Mouse (Mus musculus): Measurements from ENCODE around the gene Gdf15.

The Gdf15 gene

GRCm38 (mm10) chr8:70629574-70630531 is 2.4 kb downstream of the Gdf15 start:
- peak; percentile 81 for DNase-seq (ENCODE audit: low read depth, low spot score)

DNA sequence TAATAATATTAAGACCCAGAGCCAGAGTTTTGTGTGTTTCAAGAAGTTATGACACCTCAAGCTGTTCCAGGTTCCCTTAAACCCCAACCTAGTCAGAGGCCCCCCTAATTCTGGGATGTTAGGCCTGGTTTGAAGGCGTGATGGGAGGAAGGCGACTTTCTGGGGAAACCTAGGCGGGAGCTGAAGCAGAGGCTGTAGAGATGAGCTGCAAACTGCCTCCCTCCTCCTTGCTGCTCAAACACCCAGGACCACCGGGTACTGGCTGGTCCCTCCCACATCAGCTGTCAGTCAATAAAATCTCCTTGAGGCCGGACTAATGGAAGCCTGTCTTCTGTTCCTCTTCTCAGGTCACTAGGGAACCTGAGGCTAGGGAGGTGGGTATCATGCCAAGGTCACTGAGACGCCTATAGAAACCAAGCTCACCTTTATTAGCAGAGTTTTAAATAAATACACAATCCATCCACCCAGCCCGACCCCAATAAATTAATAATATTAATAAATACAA is 3.2 kb downstream of the Gdf15 start:
- DNase-seq (ENCODE audit: low read depth, low spot score): no peak

- DNase-seq (ENCODE audit: low read depth, low spot score): no peak
Measured at GRCm38 (mm10) chr8:70627041-70627440, 5.2 kb downstream of the Gdf15 start.

DNA sequence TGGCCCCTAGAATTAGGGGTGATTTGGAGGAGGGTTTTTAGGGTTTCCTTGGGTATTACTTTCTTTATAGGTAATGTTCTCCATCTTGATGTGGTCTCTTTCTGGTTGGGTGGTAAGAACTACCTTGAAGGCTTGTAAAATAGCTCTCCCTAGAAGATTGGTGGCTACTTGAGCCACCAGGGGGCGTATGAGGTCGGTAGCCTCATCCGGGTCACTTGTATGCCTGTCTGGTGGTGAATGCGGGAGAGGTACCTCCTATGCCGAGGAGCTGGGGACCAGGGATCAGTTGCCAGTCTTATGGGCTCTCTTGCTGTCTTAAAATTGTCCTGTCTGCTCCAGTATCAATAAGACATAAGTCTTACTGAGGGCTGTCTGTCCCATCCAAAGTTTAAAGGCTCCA is 7.2 kb downstream of the Gdf15 start:
- DNase-seq (ENCODE audit: low read depth, low spot score): no peak

- DNase-seq (ENCODE audit: low read depth, low spot score): no peak
Measured at GRCm38 (mm10) chr8:70622220-70622619, 10.0 kb downstream of the Gdf15 start.

DNA sequence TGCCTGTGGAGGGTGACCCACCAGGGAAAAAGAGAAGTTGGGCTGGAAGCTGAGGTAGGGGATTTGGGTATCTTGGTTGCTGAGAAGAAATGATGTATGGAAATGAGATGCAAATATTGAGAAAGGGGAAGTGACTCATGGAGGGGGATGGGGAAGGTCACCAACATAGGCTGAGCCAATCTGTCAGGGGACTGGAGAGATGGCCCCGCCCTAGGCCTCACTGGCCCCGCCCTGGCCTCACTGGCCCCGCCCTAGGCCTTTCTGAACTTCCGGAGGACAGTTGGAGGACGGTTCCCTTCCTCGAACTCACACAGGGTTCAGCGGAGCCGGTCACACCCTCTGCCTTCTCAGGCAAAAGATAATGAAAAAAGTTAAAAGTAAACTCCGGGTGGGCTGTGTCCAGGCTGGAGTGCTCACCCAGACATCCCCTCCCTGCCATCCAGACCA is 13.3 kb downstream of the Gdf15 start:
- no peak for DNase-seq (ENCODE audit: low read depth, low spot score)

GRCm38 (mm10) chr8:70617985-70618384 is 14.3 kb downstream of the Gdf15 start:
- DNase-seq (ENCODE audit: low read depth, low spot score): no peak

GRCm38 (mm10) chr8:70616645-70617044 is 15.6 kb downstream of the Gdf15 start:
- DNase-seq (ENCODE audit: low read depth, low spot score): no peak

- no peak for DNase-seq (ENCODE audit: low read depth, low spot score)
Measured at GRCm38 (mm10) chr8:70615894-70616293, 16.4 kb downstream of the Gdf15 start, which contains the start of gene Lrrc25. Gene Lrrc25 (plus strand): TSS chr8:70616155.

- DNase-seq (ENCODE audit: low read depth, low spot score): no peak
Measured at GRCm38 (mm10) chr8:70615281-70615680, 17.0 kb downstream of the Gdf15 start.

GRCm38 (mm10) chr8:70614469-70614868 is 17.8 kb downstream of the Gdf15 start:
- no peak for DNase-seq (ENCODE audit: low read depth, low spot score)

DNA sequence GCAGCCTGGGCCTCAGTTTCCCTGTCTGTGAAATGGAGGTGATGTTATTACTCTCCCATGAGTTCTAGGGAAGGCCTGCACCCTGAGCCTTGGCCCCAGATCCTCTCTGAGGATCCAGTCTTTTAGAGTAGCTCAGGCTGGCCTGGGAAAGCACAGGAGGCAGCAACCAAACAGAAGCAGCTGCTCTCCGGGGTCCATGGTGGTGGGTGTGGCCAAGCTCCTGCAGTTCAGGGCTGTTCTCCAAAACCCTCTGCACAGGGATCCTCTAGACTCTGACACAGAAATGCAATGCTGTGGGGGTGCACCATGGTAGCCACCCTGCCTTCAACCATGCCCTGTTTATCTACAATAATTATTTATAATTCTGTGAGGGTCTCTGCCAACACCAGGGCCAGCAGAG is 18.5 kb downstream of the Gdf15 start:
- DNase-seq (ENCODE audit: low read depth, low spot score): no peak

DNA sequence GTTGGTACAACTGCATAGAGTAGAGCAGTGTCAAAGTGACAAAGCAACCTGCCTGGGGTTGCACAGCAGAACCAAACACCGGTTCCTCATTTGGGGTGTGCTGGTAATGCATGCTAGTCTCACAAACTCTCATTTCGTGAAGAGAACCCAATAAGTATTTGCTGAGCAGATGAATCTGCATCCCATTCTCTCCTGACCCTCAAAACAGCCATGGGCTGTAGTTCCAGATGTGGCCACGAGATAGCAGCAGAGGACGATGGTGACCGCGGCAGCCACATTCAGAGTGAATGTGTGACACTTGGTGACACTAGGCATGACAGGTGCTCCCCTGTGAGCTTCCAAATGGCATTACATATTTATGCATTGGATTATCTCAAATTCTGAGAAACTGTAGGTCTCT is 20.4 kb downstream of the Gdf15 start:
- no peak for DNase-seq (ENCODE audit: low read depth, low spot score)

- no peak for DNase-seq (ENCODE audit: low read depth, low spot score)
Measured at GRCm38 (mm10) chr8:70610796-70611771, 21.2 kb downstream of the Gdf15 start.

DNA sequence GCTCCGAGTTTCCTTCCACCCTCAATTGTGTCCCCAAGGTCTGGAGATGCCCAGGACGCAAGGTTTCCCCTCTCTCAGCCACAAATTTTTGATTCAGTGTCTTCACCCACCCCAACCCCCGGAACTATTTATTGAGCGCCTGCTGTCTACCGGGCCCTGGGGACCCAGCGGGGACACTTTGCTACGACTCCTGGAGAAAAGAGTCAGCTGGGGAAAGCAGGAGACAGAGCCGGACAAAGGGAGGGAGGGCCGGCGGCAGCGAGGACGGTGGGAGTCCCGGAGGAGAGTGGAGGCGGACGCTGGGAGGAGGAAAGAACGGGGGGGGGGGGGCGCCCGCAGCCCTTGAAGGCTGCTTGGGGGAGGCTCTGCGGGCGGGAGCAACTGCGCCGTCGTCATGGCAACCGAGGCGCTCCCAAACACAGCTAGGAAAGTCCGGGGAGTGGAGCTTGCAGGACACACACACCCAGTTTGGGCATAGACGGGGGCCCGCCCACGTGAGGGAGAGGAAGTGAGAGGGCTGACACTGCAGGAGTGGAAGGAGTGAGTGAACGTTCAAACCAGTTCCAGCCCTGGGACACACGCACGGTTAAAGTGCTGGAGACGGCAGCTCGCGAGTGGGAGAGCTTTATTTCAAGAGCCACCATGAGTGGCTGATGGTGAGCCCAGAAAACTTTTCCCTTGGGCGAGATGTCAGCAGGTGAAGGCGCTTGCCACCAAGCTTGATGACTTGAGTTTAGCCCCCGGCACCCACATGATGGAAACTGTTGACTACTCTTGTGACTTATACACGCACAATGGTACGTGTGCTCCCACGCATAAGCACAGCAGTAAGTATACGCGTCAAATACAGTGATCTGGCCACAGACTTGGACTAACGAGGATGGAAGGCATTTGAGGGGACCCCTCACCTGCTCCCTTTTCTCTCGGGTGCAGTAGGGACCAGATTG is 22.1 kb downstream of the Gdf15 start:
- DNase-seq (ENCODE audit: low read depth, low spot score): no peak

DNA sequence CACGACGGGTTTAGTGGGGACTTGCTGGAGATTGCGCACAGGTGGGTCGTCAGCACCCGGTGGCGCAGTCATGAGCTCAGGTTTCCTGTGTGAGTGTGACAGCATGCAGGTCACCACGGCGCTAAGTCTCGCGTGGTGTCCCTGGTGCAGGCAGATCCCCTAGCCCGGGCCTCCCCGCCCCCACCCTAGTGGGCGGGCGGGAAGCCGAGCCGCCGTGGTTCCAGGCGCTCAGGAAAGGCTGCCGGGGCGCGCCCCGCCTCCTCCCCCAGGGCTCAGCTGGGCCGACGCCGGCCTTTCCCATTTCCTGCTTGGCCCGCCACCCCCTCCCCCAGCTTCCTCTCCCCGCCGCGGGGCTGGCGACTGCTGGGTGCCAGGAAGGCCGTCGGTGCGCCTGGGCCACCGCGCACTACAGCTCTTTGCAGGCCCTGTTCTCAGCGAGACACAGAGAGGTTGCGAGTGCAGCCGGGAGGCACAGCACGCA is 22.8 kb downstream of the Gdf15 start:
- DNase-seq (ENCODE audit: low read depth, low spot score): no peak

GRCm38 (mm10) chr8:70608749-70609367 is 23.4 kb downstream of the Gdf15 start, which contains the start of gene Ssbp4:
Gene Ssbp4 (minus strand): TSS chr8:70608872.
- no peak for DNase-seq (ENCODE audit: low read depth, low spot score)

- no peak for DNase-seq (ENCODE audit: low read depth, low spot score)
Measured at GRCm38 (mm10) chr8:70607898-70608748, 24.1 kb downstream of the Gdf15 start.

DNA sequence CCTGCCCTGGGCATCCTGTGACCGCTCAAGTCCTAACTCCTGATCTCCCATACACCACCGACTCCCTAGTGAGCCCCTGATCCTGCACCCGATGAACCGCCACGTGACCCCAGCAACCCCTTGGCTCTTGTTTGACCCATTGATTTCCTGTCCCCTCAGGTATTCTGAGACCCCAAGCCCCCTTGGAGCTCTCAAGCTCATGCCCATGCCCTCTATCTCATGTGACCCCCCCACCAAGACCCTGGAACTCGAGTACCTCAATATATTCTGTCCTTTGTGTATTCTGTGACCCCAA is 24.7 kb downstream of the Gdf15 start:
- DNase-seq (ENCODE audit: low read depth, low spot score): no peak

Data from retina, adult 2 months (tissue).